Mouse (Mus musculus): ENCODE results near the gene Olfr68.
"Not testable (repeated sequence)": the region's sequence is repeated elsewhere in the genome, so short reads cannot be mapped to it uniquely, and the experiment has no call there.

Olfr68 gene

DNA sequence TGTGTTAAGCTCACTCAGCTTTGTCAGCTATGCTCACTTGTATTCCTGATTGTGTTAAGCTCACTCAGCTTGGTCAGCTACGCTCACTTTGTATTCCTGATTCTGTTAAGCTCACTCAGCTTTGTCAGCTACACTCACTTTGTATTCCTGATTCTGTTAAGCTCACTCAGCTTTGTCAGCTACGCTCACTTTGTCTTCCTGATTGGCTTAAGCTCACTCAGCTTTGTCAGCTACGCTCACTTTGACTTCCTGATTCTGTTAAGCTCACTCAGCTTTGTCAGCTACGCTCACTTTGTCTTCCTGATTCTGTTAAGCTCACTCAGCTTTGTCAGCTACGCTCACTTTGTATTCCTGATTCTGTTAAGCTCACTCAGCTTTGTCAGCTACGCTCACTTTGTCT, 17.3 kb downstream of the Olfr68 start:
- not testable (repeated sequence) for DNase-seq

DNA sequence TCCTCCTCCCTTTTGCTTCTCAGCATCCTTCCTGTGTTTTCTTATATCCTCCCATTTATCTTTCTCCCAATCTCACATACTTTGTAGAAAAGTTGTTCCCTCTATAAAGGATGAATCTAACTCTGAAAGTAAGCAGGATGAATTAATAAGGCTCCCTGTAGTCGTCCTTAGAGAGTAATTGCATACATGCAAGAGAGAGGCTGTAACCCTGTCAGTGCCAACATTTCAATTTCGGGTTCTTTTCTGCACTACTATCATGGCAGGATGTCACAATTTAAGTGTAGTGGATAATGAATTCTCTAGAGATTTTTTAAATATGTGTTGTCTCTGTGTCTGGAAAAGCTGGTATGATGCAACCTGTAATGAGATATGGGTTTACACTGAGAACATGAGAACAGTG, 22.3 kb downstream of the Olfr68 start, which contains the start of gene Olfr630:
Gene Olfr630, minus strand, starts transcription at position 101 of the 400 bp plus-strand sequence.
- DNase-seq: no peak

DNA sequence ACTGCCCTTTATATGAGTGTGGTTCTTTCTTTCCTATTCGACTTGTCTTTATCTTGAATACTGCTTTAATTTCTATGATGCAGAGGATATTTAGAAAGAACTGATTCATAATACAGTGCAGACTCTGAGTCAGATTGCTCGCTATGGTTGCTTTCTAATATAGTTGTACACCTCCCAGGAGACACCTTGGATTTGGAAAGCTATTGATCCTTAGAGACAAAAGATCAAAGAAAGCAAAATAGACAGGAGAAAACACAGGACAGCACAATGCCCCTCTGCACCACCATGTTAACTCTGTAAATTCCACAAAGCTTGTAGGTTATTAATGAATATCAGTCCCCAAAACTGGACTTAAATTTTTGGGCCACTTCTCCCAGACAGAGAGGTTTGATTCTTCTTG, 34.7 kb downstream of the Olfr68 start, which contains the start of gene Olfr629:
Gene Olfr629, minus strand, starts transcription at position 101 of the 400 bp plus-strand sequence.
- DNase-seq: no peak

DNA sequence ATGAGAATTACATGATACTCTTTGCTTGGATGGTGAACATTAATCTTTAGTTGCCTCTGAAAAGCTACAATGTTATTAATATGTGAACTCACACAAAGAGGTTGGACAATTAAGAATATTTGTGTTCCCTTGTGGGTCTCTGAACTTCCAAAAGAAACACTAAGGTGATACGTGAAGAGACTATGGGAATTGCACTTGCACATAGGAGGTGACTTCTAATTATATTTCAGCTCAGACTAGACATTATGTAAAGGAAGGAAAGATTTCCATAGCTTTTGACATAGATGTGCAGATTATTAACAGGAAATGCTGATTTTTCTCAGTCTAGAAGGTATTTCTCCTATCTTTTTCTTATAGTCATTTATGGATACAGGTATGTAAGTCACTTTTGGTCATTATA, 49.4 kb downstream of the Olfr68 start, which contains the start of gene Olfr628:
Gene Olfr628, plus strand, starts transcription at position 301 of the 400 bp plus-strand sequence.
- no peak for DNase-seq

Measured in embryo, embryonic 11 days (tissue).